Mouse (Mus musculus) lung, adult 10 weeks (tissue): ENCODE results near the gene Olfr671. TPM values are rescaled to one million over a fixed set of nuclear protein-coding genes. Genes with fewer than 3 reads are reported as not detected.

ENCODE experiments used
- polyA plus RNA-seq: library from polyadenylated mRNA; stranded (reverse); fragments of 350-450 nt; fragmentation: Illumina TruSeq; extraction: RNeasy Lipid Tissue Mini Kit (QIAGEN cat#74804); gene quantifications from one replicate; pipeline ENCODE4 v1.2.3, GENCODE M21; 2014; ENCODE audit warnings: low read depth, low replicate concordance; ENCODE audit not compliant: insufficient read depth

Olfr671 gene
- not detected for polyA plus RNA-seq

GRCm38 (mm10) chr7:104979026-104979425, at the start of gene Olfr671:
Olfr671 (minus strand) TSS chr7:104979126.

GRCm38 (mm10) chr7:105028360-105028759, 49.4 kb upstream of the Olfr671 start, which contains the start of gene Olfr675:
Olfr675 (minus strand) TSS chr7:105028460.

GRCm38 (mm10) chr7:105001929-105002328, 23.0 kb upstream of the Olfr671 start, which contains the start of gene Olfr672:
Olfr672 (minus strand) TSS chr7:105002029.

GRCm38 (mm10) chr7:104962520-104962919, 16.4 kb downstream of the Olfr671 start, which contains the start of gene Olfr670:
Olfr670 (minus strand) TSS chr7:104962620.

GRCm38 (mm10) chr7:104933940-104934339, 45.0 kb downstream of the Olfr671 start, which contains the start of gene Olfr669:
Olfr669 (plus strand) TSS chr7:104934240.

GRCm38 (mm10) chr7:104927957-104928356, 51.0 kb downstream of the Olfr671 start, which contains the start of gene Olfr668:
Olfr668 (minus strand) TSS chr7:104928057.

Other genes with a start within 250 kb of the Olfr671 start
- not detected for gene Usp17le, start 201.7 kb downstream of the Olfr671 start, polyA plus RNA-seq
- not detected for gene Usp17lb, start 136.5 kb downstream of the Olfr671 start, polyA plus RNA-seq
- not detected for gene Usp17la, start 122.1 kb downstream of the Olfr671 start, polyA plus RNA-seq
- not detected for gene Olfr665, start 101.1 kb downstream of the Olfr671 start, polyA plus RNA-seq
- gene Olfr666, start 83.2 kb downstream of the Olfr671 start, polyA plus RNA-seq = not detected
- gene Olfr667, start 57.6 kb downstream of the Olfr671 start, polyA plus RNA-seq = not detected
- not detected for gene Olfr668, start 51.1 kb downstream of the Olfr671 start, polyA plus RNA-seq
- not detected for gene Olfr669, start 44.9 kb downstream of the Olfr671 start, polyA plus RNA-seq
- not detected for gene Olfr670, start 16.5 kb downstream of the Olfr671 start, polyA plus RNA-seq
- not detected for gene Olfr672, start 22.9 kb upstream of the Olfr671 start, polyA plus RNA-seq
- gene Olfr675, start 49.3 kb upstream of the Olfr671 start, polyA plus RNA-seq = not detected
- not detected for gene Olfr676, start 53.6 kb upstream of the Olfr671 start, polyA plus RNA-seq
- not detected for gene Olfr677, start 72.2 kb upstream of the Olfr671 start, polyA plus RNA-seq
- not detected for gene Olfr678, start 85.3 kb upstream of the Olfr671 start, polyA plus RNA-seq
- not detected for gene Olfr679, start 102.1 kb upstream of the Olfr671 start, polyA plus RNA-seq
- not detected for gene Olfr680-ps1, start 113.7 kb upstream of the Olfr671 start, polyA plus RNA-seq
- gene Olfr681, start 137.7 kb upstream of the Olfr671 start, polyA plus RNA-seq = not detected
- gene Olfr683, start 167.9 kb upstream of the Olfr671 start, polyA plus RNA-seq = not detected
- gene Olfr684, start 184.5 kb upstream of the Olfr671 start, polyA plus RNA-seq = not detected
- gene Olfr685, start 206.9 kb upstream of the Olfr671 start, polyA plus RNA-seq = not detected
- not detected for gene Olfr686, start 228.4 kb upstream of the Olfr671 start, polyA plus RNA-seq